Mouse (Mus musculus) liver, adult (tissue): ENCODE results near the gene Slc6a11.

ENCODE experiments used
- GATA4 ChIP-seq: IDR thresholded peaks from 2 replicates; pipeline ENCODE4 v1.6.1; 2014; ENCODE audit warnings: mild to moderate bottlenecking, low read length; ENCODE audit not compliant: insufficient replicate concordance

The Slc6a11 gene

DNA sequence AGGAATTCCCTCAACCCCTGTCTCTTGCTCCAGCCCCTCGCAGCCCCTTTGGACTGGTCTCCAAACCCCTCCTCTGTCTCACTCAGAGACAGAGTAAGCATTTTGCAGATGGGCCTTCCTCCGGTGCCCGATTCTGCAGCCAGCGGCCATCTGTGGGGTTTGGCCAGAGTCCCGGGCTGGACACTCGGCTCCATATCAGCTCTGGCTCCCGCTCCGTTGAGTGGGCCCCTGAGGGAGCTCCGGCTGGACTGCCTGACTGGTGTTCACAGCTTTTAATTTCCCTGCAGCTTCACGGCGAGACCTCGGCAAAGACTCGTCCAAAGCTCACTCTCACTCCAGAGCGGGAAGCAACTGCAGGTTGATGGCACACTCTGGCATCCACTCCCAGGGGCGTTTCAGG is 141.2 kb downstream of the Slc6a11 start:
- no peak for TF ChIP-seq GATA4

DNA sequence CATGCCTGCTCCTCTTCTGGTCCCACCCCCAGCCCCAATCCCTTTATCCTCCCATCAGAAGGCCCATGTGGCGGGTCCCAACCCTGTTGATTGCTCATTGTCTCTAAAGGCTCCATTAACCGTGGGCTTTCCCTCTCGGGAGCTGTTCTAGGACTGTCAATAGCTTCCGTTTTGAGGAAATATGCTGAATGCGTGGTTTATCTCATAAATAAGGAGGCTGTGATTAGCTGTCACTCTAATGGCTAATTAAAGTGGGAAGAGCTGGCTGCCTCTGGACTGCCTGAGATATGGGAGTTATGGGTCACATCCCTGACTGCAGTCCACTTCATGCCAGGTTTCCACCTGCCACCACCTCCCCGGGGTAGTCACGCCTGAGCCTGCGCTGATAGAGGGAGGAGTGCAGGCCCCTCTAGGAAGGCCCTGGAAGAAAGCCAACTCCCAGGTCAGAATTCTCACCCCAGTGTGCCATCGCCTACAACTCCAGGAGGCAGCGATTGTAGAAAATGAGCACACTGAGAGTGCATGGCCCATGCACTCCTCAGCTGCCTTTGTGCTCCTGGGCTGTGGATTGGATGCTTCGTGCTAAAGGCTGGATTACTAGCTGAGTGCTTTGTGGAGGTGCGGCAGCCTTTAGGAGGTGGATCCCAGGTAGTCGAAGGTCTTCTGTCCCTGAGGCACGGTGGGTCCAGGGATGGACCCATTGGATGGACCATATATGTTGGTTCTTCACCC is 143.1 kb downstream of the Slc6a11 start:
- no peak for TF ChIP-seq GATA4

DNA sequence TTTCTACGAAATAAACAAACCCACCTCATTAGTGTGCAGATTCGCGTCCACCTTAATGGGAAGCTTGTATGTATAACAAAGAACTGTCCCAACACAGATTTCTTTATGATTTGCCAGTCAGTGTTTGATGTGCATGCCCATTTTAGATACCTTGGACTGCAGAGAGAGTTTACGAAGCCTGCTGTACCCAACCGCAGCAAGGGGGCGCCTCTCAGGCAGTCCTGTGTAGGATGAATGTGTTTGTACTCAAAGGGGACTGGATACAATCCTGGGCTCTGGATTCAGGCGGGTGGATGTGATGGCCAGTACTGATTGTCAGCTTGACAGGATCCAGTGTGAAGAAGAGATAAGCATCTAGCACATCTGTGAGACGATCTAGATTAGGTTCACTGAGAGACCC is 144.8 kb downstream of the Slc6a11 start:
- no peak for TF ChIP-seq GATA4

DNA sequence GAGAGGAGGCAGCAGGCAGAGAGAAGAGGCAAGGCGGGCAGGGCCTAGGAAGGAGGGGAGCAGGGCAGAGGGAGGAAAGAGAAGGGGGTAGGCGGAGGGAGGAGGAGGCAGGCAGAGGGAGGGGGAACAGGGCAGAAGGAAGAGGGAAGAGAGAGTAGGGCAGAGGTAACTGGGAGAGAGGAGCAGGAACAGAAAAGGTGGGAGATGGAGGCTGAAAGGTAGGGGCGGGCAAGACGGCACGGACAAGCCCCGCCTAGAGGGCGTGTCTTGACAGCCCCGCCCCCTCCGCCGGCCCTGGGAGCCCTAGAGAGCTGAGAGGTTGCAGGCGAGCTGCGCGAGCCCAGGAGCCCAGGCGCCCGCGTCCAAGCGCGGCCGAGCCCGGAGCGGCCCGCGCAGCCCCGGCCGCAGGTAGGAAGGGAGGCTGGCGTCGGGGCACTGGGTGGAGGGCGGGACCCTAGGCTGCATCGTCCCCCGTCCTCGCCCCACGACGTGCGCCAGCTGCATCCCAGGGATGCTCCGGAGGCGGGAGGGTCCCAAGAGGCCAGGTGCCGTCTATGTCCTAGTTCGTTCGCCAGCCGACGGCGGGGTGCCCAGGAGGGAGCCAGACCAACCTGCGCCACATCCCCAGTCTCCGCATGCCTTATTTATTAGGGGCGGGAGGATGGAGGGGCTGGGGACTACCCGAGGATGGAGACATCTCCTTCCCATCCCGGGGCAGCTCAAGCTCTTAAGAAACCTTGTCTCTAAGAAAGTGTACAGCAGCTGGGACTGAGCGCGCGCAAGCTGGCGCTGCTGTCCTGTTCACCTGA is 151.6 kb downstream of the Slc6a11 start, which contains the start of gene Slc6a1:
TSS of gene Slc6a1 (plus strand) at position 167 of the 809 bp plus-strand sequence.
- TF ChIP-seq GATA4: no peak

DNA sequence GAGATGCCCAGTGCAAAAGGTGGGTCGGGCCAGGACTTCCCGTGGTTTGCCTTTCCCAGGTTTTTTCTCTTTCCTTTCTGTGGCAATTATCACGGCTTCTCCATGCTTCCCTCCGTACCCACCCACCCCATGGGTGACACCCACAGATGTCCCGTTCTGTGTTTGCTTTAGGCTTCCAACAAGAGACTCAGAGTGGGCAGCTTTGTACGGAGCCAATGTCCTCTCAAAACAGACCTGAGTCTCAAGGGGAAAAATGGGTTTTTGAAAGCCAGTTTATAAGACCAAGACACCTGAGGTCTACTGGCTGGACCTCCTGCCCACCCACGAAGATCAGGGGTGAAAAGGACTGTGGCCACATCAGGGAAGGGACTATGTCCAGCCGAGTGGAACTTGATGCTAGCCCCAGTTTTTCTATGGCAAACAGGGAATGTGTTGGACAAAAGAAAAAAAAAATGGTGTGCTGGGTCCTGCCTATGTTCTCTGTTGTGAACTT is 152.3 kb downstream of the Slc6a11 start:
- TF ChIP-seq GATA4: no peak

DNA sequence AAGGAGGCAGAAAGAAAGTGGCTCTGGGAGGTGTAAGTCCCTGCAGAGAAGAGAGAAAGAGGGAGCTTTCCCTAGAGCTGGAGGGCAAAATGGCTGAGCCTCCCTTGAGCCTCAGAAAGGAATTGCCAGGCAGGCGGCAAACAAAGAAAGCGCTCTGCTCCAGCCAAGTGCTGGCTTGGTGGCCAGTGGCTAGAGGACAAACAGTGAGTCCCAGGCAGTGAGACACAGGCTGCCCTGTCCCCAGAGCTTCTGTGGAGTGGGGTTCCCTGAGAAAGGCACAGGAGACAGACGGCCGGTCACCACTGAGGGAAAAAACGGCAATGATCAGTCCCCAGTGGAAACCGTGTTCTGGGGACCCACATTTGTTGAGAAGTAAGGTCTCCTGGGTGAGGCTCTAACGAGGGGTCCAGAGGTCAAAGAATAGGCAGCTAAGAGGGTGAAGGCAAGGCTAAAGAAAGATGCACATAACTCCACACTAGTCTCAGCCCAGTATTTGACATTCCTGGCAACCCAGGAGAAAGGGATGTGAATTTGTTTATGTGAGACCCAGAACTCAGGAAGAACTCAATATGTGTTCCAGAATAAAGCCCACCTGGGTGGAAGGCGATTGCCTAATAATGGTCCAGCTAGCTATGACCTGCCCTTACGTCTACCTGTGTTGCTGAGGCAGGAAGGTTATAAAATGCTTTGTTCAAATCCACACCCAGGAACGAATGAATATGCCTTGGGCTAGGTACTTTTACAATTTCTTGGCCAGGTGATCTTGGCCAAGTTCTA is 153.1 kb downstream of the Slc6a11 start:
- TF ChIP-seq GATA4: no peak

DNA sequence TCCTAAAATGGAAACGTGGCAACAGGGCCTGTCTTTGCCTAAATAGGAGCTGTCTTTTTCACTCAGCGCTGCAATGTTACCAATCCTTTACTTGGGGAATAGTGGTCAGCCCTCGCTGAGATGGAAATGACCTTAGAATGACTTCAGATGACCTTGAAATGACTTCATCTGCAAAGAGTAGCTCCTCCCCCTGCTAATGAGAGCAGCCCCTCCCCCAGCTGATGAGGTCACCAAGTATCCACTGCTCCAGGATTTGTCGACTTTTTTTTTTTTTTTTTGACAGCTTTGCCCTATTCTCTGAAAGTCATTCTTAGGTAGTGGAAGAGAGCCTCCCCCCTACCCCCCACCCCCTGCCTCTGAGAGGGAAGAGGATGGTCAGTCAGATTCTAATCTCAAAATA is 154.4 kb downstream of the Slc6a11 start:
- TF ChIP-seq GATA4: no peak

DNA sequence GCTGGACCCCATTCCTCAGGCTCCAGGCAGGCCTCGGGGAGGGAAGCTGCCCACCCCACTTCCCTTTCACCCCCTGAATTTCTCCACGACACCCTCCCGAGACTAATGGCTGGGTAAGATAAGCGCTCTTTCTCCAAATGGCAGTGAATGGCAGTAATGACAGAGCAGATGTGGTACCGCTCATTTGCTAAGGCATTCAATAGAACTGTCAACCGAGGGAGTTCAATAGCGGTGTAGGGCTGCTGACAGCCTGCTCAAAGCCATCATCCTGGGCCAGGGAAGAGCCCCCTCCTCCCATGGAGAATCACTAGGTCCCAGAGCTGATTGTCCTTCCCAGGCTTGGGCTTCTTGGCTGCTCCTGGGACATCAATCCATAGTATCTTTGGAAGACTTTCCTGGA is 158.1 kb downstream of the Slc6a11 start:
- TF ChIP-seq GATA4: no peak

DNA sequence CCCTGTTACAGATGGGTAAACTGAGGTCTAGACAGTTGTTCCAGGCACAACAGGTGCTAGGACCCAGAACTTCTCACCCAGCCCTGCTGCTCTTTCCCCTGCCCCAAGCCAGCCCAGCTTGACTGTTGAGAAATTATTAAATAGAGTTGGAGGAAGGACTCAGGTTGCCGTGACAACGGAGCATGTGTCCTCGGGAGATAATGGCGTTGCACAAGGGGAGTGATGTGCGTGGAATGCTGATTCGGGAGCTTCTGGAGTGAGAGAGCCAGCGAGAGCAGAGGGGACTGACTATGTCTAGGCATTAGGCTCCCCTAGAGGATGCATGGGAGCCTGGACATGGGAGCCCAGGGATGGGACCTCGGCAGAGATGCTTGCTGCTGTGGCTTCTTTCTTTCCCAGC is 159.1 kb downstream of the Slc6a11 start:
- TF ChIP-seq GATA4: no peak

DNA sequence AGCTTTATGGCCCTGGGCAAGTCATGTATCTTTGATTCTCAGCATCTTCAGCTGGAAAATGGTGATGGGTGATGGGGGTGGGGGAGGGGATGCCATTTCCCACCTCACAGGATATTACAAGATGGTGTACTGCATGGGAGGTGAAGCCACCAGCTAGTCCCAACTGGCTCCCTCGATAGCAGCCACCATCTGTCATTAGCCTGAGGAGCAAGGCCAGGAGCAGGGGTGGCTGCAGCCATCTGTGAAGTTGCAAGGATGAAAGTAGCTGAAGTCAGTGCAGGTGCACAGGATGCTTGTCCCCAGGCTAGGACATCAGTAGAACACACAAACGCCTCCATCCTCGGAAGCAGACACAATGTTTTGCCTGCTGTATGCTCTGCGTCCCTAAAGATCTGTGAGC is 159.9 kb downstream of the Slc6a11 start:
- no peak for TF ChIP-seq GATA4

DNA sequence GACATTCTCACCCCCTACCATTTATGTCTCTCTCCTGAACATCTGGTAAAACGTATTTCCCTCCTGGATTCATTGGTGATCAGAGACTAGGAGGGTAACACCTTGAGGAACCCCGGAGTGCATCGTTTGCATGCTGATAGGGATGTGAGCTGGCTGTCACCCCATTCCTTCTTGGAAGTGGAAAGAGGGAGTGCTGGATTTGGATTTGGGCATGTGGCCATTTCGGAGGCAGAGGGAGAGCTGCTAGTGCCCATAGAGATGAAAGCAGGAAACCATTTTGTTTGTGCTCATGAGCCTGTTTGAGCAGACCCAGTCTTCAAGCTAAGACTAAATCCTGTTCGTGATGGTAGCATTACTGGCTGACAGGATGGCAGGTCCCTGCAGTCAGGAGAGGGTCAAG is 160.4 kb downstream of the Slc6a11 start:
- no peak for TF ChIP-seq GATA4

DNA sequence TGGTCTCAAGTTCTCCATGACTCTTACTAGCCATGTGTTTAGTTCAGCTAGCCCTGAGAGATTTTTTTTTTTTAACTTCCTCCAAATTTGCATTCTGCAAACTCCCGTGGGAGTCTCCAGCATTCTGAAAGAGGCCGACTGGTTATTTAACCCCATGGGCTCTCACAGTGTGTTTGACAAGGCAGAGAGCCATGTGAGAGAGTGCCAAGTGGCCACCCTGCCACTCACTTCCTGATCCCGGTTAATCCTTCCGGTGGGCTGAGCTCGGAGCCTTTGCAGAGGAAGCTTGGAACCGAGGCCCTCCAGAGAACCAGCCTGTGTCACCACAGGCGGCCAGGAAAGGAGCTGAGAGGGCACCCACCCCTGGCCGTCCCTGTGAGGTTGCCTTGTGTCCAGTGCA is 162.5 kb downstream of the Slc6a11 start:
- TF ChIP-seq GATA4: no peak

DNA sequence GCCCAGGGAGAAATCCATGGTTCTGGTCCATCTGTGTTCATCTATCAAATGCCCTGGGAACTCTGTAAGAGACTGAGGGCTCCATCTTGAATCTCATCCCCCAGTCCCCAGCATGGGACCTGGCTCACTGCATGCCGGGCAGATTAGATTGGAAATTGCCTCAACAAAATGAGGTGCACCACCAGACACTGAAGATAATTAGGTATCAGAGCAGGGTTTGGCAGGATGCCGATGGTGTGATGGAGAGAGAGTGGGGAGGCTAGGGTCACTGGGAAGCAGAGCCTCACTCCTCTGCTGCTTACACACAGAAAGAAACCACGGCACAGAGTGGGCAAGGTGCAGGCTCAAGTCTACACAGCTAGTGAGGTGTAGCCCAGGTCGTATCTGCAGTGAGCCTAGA is 164.0 kb downstream of the Slc6a11 start:
- no peak for TF ChIP-seq GATA4

DNA sequence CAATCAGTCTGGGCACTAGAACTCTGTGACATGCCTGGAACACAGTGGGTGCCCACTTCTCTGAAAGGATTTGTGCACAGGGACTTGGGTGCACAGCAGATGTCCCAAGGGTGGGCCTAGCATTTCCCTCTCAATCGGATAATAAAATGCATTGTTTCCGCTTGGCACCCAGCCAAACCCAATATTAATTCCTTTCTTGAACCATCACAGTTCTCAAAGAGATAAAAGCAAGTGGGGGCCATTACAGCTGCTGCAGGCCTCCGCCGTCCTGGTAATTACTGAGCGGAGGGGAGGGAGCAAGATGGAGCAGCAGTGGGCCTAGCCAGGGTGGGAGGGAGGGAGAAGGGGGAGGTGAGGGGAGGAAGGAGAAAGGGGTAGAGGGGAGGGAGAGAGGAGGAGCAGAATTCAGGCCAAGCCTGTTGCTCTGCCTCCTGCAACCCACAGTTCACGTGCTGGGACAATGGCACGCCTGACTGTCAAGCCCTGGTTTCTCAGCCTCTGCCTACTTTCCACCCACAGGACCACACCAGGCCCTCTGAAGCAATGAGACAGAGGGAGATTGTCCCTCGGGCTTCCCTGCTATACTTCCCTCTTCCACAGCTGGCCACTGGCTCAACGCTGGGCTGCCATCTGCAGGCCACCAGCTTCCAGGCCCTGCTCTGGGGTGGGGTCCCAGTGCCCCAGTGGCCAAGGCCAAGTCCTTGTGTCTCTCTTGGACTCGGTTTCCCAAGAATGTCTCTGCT is 166.4 kb downstream of the Slc6a11 start:
- no peak for TF ChIP-seq GATA4
